Mouse (Mus musculus) adrenal gland, postnatal 36 days (tissue): Measurements from ENCODE around the gene Upp2. TPM values are rescaled to one million over a fixed set of nuclear protein-coding genes. Genes with fewer than 3 reads are reported as not detected.

Experiments used
- DNase-seq, 2 experiments: peaks; one replicate each; pipeline ENCODE4 v3.0.0; 2021; ENCODE audit warnings: mixed read lengths in 1 of 2
- total RNA-seq, 2 experiments: library from RNA; stranded (reverse); gene quantifications; 2 replicates each; pipeline ENCODE4 v1.2.3; 2021

The Upp2 gene
- total RNA-seq, 2 experiments from 2014 or later, result 12.5 to 16.0 TPM

- no peak for DNase-seq
These were observed 191.0 kb downstream of the Upp2 start for GRCm38 (mm10) chr2:58758081-58758480.

- no peak for DNase-seq
These were observed 192.6 kb downstream of the Upp2 start for GRCm38 (mm10) chr2:58759676-58760075.

DNA sequence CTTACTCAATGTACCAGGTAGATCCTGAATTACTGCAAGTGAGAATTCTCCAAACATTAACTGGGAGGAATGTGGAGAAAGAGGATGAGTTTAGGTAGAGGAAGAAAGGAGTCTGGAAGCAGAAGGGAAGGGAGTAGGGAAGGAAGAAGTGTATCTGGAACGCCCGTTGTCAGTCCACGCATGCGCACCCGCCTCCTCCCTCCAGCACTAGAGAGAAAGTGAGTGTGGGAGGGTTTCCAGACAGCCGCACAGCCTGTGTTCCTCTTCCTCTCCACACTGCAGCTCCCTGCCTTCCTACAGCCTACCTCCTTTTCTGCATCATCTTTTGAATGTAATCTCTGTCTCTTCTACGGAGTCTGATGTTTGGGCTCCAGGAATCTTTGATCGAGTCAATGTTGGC, 198.0 kb downstream of the Upp2 start:
- no peak for DNase-seq

GRCm38 (mm10) chr2:58773833-58774232, 206.7 kb downstream of the Upp2 start:
- DNase-seq, result no peak

- no peak for DNase-seq
These were observed 211.9 kb downstream of the Upp2 start for GRCm38 (mm10) chr2:58778986-58779495.

GRCm38 (mm10) chr2:58783526-58783925, 216.4 kb downstream of the Upp2 start:
- no peak for DNase-seq

DNA sequence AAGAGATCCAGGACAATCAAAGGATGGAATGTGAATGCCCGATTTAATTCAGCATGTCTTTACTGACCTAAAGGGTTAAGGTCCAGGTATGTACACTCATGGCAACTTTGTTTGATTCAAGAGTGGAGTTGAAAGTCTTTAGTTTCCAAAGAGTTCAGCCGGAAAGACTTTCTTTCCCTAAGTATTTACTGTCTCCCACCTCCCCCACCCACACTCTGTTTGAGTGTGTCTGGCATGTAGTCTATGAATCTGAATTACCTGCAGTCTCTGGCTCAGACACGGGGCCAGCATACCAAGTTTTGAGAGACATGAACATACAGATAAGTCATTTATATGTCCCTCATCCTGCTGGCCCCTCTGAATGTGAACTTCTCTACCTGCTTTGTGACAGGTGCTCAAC, 219.1 kb downstream of the Upp2 start:
- no peak for DNase-seq

DNA sequence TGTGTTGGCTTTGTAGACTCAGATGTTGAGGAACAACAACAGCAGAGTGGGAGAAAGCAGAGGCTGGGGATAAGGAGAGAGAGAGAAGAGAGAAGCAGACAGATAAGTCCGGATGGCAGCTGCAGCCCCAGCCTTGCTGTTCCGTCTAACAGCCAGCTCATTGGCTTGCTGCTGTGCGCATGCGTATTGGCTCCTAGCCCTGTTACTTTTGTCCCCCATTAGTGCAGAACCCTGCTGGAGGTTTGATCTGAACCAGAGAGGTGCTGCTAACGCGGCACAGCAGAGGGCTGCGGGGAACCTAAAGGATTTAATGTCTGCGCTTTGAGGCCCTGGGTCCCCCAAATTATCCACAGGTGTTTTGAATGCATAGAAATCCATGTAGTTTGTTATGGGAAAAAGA, 219.6 kb downstream of the Upp2 start:
- DNase-seq, result peak; percentile 4 to 8

GRCm38 (mm10) chr2:58787360-58787759, 220.3 kb downstream of the Upp2 start:
- DNase-seq, result peak; percentile 9 to 11

- DNase-seq, result no peak
These were observed 222.8 kb downstream of the Upp2 start for GRCm38 (mm10) chr2:58789934-58790333.

DNA sequence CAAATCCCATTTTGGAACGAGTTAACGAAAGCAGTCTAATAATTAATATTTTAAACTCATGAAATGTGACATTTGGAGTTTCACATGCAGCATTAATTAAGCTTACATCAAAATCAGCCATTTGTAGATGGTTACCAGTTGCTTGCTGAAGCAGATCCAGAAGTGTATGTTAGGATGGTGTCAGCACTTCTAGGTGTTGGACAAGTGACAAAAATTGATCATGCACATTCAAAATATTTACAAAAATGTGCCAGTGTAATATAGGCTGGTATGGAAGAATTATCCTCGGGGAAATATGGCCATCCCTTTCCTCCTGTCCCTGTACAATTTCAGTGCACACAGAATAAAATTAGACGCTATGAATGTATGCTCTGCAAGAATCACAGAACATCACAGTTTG, 223.3 kb downstream of the Upp2 start:
- no peak for DNase-seq

GRCm38 (mm10) chr2:58794489-58794888, 227.4 kb downstream of the Upp2 start:
- DNase-seq, result no peak

DNA sequence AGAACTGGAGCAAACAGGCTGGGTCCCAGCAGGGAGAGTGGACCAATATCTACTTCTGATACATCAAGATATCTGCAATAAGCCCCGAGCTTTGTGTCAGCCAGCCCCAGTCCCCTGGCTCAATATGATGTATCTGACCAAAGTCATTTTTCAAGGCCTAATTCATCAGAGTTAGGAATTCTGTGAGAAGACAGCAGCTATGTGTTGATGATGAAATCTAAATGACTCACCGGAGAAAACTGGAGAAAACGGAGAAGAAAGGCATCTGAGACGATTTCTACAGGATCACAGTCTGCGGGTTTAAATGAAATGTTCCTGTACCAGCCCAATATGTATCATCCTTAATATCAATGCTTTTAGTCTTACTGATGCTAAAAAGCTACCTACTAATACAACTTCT, 228.3 kb downstream of the Upp2 start:
- DNase-seq, result no peak

- no peak for DNase-seq
These were observed 230.4 kb downstream of the Upp2 start for GRCm38 (mm10) chr2:58797506-58797905.

GRCm38 (mm10) chr2:58799126-58799525, 232.0 kb downstream of the Upp2 start:
- DNase-seq, result no peak

GRCm38 (mm10) chr2:58799623-58800022, 232.5 kb downstream of the Upp2 start:
- no peak for DNase-seq

- DNase-seq, result no peak
These were observed 245.8 kb downstream of the Upp2 start for GRCm38 (mm10) chr2:58812941-58813340.

DNA sequence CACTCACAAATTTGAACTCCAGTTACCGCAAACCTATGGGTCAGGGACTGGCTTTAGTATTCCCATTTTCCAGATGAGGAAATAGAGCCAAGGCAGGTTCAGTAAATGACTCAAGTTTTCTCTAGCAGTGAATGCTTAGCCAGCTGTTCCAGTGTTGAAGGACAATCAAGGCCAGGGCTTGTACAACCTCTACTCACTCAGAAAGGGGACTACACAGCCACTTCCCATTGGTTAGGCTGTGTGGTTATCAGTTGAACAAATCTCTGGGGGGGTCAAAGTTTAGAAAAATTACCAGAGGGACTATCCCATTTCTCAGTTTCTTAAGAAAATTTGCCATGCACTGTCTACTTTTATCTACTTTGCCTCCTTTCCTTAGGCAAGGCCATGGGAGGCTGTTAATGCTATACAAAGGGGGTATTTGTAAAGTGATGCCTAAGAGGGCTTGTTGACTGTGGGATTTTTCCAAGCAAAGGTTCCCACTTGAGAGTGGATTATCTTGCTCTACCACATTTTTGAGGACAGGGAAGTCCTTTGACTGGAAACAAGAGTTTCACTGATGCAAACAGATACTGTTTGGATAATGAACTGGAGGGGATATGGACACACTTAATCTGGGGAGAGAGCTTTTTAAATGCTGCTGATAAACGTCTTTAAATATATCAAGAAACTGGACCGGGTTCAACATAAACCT, 262.0 kb downstream of the Upp2 start:
- no peak for DNase-seq

- DNase-seq, result peak; percentile 14 to 47
These were observed 263.1 kb downstream of the Upp2 start for GRCm38 (mm10) chr2:58829981-58830742.

GRCm38 (mm10) chr2:58832253-58832980, 265.3 kb downstream of the Upp2 start:
- no peak for DNase-seq

- DNase-seq, result no peak
These were observed 273.9 kb downstream of the Upp2 start for GRCm38 (mm10) chr2:58841021-58841420.

DNA sequence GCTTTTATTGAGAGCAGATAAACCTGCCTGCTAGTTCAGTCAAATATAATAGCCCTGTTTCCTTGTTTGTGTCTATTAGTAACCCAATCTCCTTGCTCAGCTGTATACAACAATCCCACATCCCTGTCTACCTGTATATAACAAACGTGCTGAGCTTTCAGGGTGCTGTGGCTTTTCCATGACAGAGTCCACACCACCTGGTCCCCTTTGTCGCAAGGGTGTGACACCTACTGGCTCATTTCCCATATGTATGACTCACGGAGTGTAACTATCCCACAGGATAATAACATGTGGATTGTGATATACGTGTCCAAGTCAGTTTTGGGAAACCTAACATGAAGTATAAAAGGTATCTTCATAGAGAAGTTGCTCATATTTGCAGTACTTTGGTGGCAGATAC, 275.3 kb downstream of the Upp2 start:
- DNase-seq, result no peak
